Mouse (Mus musculus) lung, adult 2 months (tissue): ENCODE measurements around the gene Otop2.

ENCODE experiments used
- CTCF ChIP-seq: fragments of 200-500 bp; IDR thresholded peaks from 2 replicates; pipeline ENCODE4 v1.5.1; 2011; ENCODE audit warnings: mild to moderate bottlenecking, low read length, control low read depth; ENCODE audit not compliant: insufficient read depth
- POLR2A ChIP-seq: fragments of 200-500 bp; IDR thresholded peaks from 2 replicates; pipeline ENCODE4 v1.6.1; 2011; ENCODE audit warnings: low read depth, mild to moderate bottlenecking, control low read depth, low read length, borderline replicate concordance; ENCODE audit errors: extremely low read depth

GRCm38 (mm10) chr11:115317204-115317603 lies 10.2 kb downstream of the Otop2 start:
- TF ChIP-seq CTCF (no peak), POLR2A (no peak)
